Mouse (Mus musculus): Measurements from ENCODE around the gene Hist1h2bn.

- TF ChIP-seq CTCF (IDR thresholded peaks at IDR 0.05; ENCODE audit: low read depth) (peak; percentile 36), EP300 (IDR thresholded peaks at IDR 0.05; ENCODE audit: low read depth) (no peak)
These were observed 30.7 kb upstream of the Hist1h2bn start for GRCm38 (mm10) chr13:21722993-21723836.
